27 mouse cellular contexts compared by ENCODE assay signal in genomic region chr4:89382434-89382976, GRCm38 (mm10).
DNase-seq lines count a peak whose midpoint lies in the region; ATAC-seq and TF ChIP-seq lines count a peak whose summit lies in the region.
"Had no signal": no experiment of that assay in that cellular context is flagged by ENCODE, and none has a peak within 500 bp of the region (broad histone marks: within the 10 kb centered on the region; RNA-seq: fewer than 3 reads in every experiment).

No protein-coding gene starts in this region.

- dilution Hi-C loops in CH12.LX (cut with MboI; ENCODE audit: extremely low pct_ligation_motif_present, extremely low pct_unique_long_range_greater_than_20kb, low sequenced_read_pairs) = no loop called here

- H3K9ac ChIP-seq in CH12.LX (ENCODE audit: insufficient read depth, low read depth) = peak overlapping the region; percentile 87
- no peak overlapping the region for H3K9ac ChIP-seq in intestine, embryonic 15.5 days
- H3K9ac ChIP-seq: embryonic facial prominence, embryonic 13.5 days; forebrain, embryonic 13.5 days; heart, embryonic 13.5 days; hindbrain, embryonic 14.5 days had no signal

- H3K4me3 ChIP-seq in CH12.LX (replicated peaks in 1 of 3; ENCODE audit: low read depth in 2 of 3, low read length in 2 of 3, poor library complexity in 1 of 3) = peak overlapping the region; percentile 18 to 62 (median 35)
- no peak overlapping the region for H3K4me3 ChIP-seq in intestine, embryonic 15.5 days (replicated peaks)
- H3K4me3 ChIP-seq: embryonic facial prominence, embryonic 13.5 days; forebrain, embryonic 10.5 days; forebrain, embryonic 13.5 days; heart, embryonic 10.5 days; heart, embryonic 13.5 days had no signal

- H3K36me3 ChIP-seq in CH12.LX (replicated peaks in 1 of 2; ENCODE audit: control insufficient read depth in 1 of 2, insufficient read depth in 1 of 2, low read length in 1 of 2) = peaks cover 15 to 44% of the 10 kb centered on the region in 2 experiments
- no peaks in the 10 kb centered on the region for H3K36me3 ChIP-seq in intestine, embryonic 15.5 days
- H3K36me3 ChIP-seq: embryonic facial prominence, embryonic 13.5 days; forebrain, embryonic 10.5 days; heart, embryonic 10.5 days; heart, embryonic 13.5 days had no signal

- in situ Hi-C loops in CH12.LX (cut with MboI; ENCODE audit: low pct_ligation_motif_present, low pct_unique_long_range_greater_than_20kb, low sequenced_read_pairs) = no loop called here

- no peaks in the 10 kb centered on the region for H3K27me3 ChIP-seq in CH12.LX (replicated peaks)
- no peaks in the 10 kb centered on the region for H3K27me3 ChIP-seq in intestine, embryonic 15.5 days (replicated peaks)
- H3K27me3 ChIP-seq: embryonic facial prominence, embryonic 13.5 days; forebrain, embryonic 13.5 days; heart, embryonic 13.5 days; Patski had no signal

- H3K27ac ChIP-seq in CH12.LX (ENCODE audit: insufficient read depth, low read depth) = peak overlapping the region; percentile 99
- H3K27ac ChIP-seq in intestine, embryonic 15.5 days = no peak overlapping the region
- H3K27ac ChIP-seq: embryonic facial prominence, embryonic 13.5 days; forebrain, embryonic 10.5 days; forebrain, embryonic 13.5 days; heart, embryonic 10.5 days; heart, embryonic 13.5 days; hindbrain, embryonic 14.5 days; hindbrain, postnatal 0 days had no signal

- TF ChIP-seq EP300 in CH12.LX (IDR thresholded peaks at IDR 0.05; ENCODE audit: low read length) = peak; percentile 52

- H3K79me2 ChIP-seq in CH12.LX (replicated peaks; ENCODE audit: control insufficient read depth, extremely low read depth, insufficient read depth, poor library complexity, severe bottlenecking) = peaks cover 46% of the 10 kb centered on the region

- TF ChIP-seq POLR2A in CH12.LX (IDR thresholded peaks at IDR 0.05; ENCODE audit: low read depth, low read length) = no peak; the same call in 1 of the 2 replicates

- TF ChIP-seq RAD21 in CH12.LX (IDR thresholded peaks at IDR 0.05; ENCODE audit: low read depth, low read length) = no peak

- H3K4me1 ChIP-seq in CH12.LX (ENCODE audit: control insufficient read depth in 1 of 2, insufficient read depth in 2 of 2) = peaks cover 26 to 66% of the 10 kb centered on the region in 2 experiments
- no peaks in the 10 kb centered on the region for H3K4me1 ChIP-seq in intestine, embryonic 15.5 days (replicated peaks)
- H3K4me1 ChIP-seq: embryonic facial prominence, embryonic 13.5 days; forebrain, embryonic 10.5 days; forebrain, embryonic 13.5 days had no signal

- no peak for DNase-seq in CH12.LX (ENCODE audit: extremely low read depth)
- peak; percentile 88 for DNase-seq in Muller cell, postnatal 12 days (ENCODE audit: inconsistent ontology term)
- DNase-seq in kidney, postnatal 36 days = no peak
- DNase-seq in layer of hippocampus, adult 11-12 months (ENCODE audit: low spot score) = no peak
- DNase-seq in cerebellum, adult 9-10 months = no peak
- DNase-seq: adrenal gland, adult 2 months; adrenal gland, postnatal 14 days; cerebellum, adult 11-12 months; cerebellum, adult 8-10 months; cerebellum, postnatal 14 days; gastrocnemius, postnatal 14 days; heart, adult 18-20 months; heart, postnatal 14 days; heart, postnatal 4 days; kidney, adult 18-20 months had no signal

- no peaks in the 10 kb centered on the region for H3K9me3 ChIP-seq in CH12.LX (replicated peaks; ENCODE audit: low read length)
- H3K9me3 ChIP-seq in intestine, embryonic 15.5 days = no peaks in the 10 kb centered on the region
- H3K9me3 ChIP-seq: embryonic facial prominence, embryonic 13.5 days; forebrain, embryonic 10.5 days; forebrain, embryonic 13.5 days; heart, embryonic 10.5 days; heart, embryonic 13.5 days had no signal

- ATAC-seq in intestine, embryonic 15.5 days = peak; percentile 62
- ATAC-seq: CD4-positive, CD25-positive, alpha-beta regulatory T cell, adult 4 months; forebrain, embryonic 13.5 days; forebrain, embryonic 16.5 days; hindbrain, postnatal 0 days; inflammation-experienced regulatory T-cells, adult 6 months; Patski had no signal

- WGBS in intestine, embryonic 15.5 days = 64% methylated on average over 4 of the region's 4 CpGs

- H3K4me2 ChIP-seq in CH12.LX (ENCODE audit: insufficient read depth, low read depth, poor library complexity, severe bottlenecking) = peak overlapping the region; percentile 95
- no peak overlapping the region for H3K4me2 ChIP-seq in intestine, embryonic 15.5 days (replicated peaks)
- H3K4me2 ChIP-seq: embryonic facial prominence, embryonic 13.5 days; forebrain, embryonic 13.5 days; heart, embryonic 13.5 days; hindbrain, embryonic 14.5 days had no signal

- no peak for TF ChIP-seq CTCF in CH12.LX (conservative IDR thresholded peaks at IDR 0.05 in 1 of 2, IDR thresholded peaks at IDR 0.05 in 1 of 2; ENCODE audit: low read depth in 2 of 2, low read length in 2 of 2)

TF ChIP-seq in CH12.LX, 34 proteins besides CTCF, POLR2A, EP300 and RAD21:
- TF ChIP-seq MAFK (IDR thresholded peaks at IDR 0.05; ENCODE audit: insufficient replicate concordance, low read length) = no peak
- no peak; the same call in 1 of the 2 replicates for TF ChIP-seq POLR2AphosphoS2 (IDR thresholded peaks at IDR 0.05; ENCODE audit: low read depth, low read length)
- 0 out of 2 replicates have a peak, but pooled peaks have one; percentile 33 for TF ChIP-seq MAZ (IDR thresholded peaks at IDR 0.05; ENCODE audit: low read depth, low read length)
- TF ChIP-seq GABPA (IDR thresholded peaks at IDR 0.05; ENCODE audit: insufficient replicate concordance, low read depth, low read length) = no peak
- TF ChIP-seq TBP (conservative IDR thresholded peaks at IDR 0.05; ENCODE audit: low read depth, low read length) = 0 out of 2 replicates have a peak, but pooled peaks have one; percentile 23
- no peak; the same call in 1 of the 2 replicates for TF ChIP-seq NELFE (IDR thresholded peaks at IDR 0.05; ENCODE audit: low read depth, low read length)
- TF ChIP-seq UBTF (IDR thresholded peaks at IDR 0.05; ENCODE audit: low read depth, low read length) = no peak
- TF ChIP-seq USF2 (conservative IDR thresholded peaks at IDR 0.05; ENCODE audit: low read depth, low read length) = no peak
- TF ChIP-seq BHLHE40 (IDR thresholded peaks at IDR 0.05; ENCODE audit: low read depth, low read length) = no peak
- TF ChIP-seq JUND (conservative IDR thresholded peaks at IDR 0.05; ENCODE audit: low read depth, low read length) = no peak
- TF ChIP-seq PAX5 (IDR thresholded peaks at IDR 0.05; ENCODE audit: low read length) = no peak
- no peak for TF ChIP-seq MAX (IDR thresholded peaks at IDR 0.05; ENCODE audit: low read length)
- no peak for TF ChIP-seq MYC (IDR thresholded peaks at IDR 0.05; ENCODE audit: low read depth, low read length)
- no peak for TF ChIP-seq CHD1 (IDR thresholded peaks at IDR 0.05; ENCODE audit: low read depth, low read length)
- TF ChIP-seq JUN (IDR thresholded peaks at IDR 0.05; ENCODE audit: insufficient read depth, low read depth, low read length) = no peak
- TF ChIP-seq ZKSCAN1 (IDR thresholded peaks at IDR 0.05; ENCODE audit: borderline replicate concordance, low read depth, low read length) = no peak
- TF ChIP-seq ZNF384 (IDR thresholded peaks at IDR 0.05; ENCODE audit: low read depth, low read length) = no peak
- TF ChIP-seq SIN3A (IDR thresholded peaks at IDR 0.05; ENCODE audit: low read length) = 0 out of 2 replicates have a peak, but pooled peaks have one; percentile 63
- no peak; the same call in 1 of the 2 replicates for TF ChIP-seq SMC3 (IDR thresholded peaks at IDR 0.05; ENCODE audit: low read depth, low read length)
- TF ChIP-seq NRF1 (IDR thresholded peaks at IDR 0.05; ENCODE audit: low read depth, low read length) = no peak
- TF ChIP-seq ELF1 (IDR thresholded peaks at IDR 0.05; ENCODE audit: low read depth, low read length) = 0 out of 2 replicates have a peak, but pooled peaks have one; percentile 18
- no peak for TF ChIP-seq RCOR1 (conservative IDR thresholded peaks at IDR 0.05; ENCODE audit: low read depth, low read length)
- TF ChIP-seq ETS1 (conservative IDR thresholded peaks at IDR 0.05; ENCODE audit: low read depth, low read length) = no peak; the same call in 1 of the 2 replicates
- no peak for TF ChIP-seq CHD2 (IDR thresholded peaks at IDR 0.05; ENCODE audit: low read length)
- no peak for TF ChIP-seq USF1 (IDR thresholded peaks at IDR 0.05; ENCODE audit: low read depth, low read length)
- 0 out of 2 replicates have a peak, but pooled peaks have one; percentile 37 for TF ChIP-seq MEF2A (IDR thresholded peaks at IDR 0.05; ENCODE audit: borderline replicate concordance, low read depth, low read length)
- no peak for TF ChIP-seq E2F4 (IDR thresholded peaks at IDR 0.05; ENCODE audit: insufficient replicate concordance, low read depth, low read length)
- no peak for TF ChIP-seq TCF12 (IDR thresholded peaks at IDR 0.05; ENCODE audit: low read depth, low read length)
